Comparison of ENCODE assay signal across 22 mouse cellular contexts in genomic region chr3:117679189-117679588, GRCm38 (mm10).
"Had no signal": no experiment of that assay in that cellular context is flagged by ENCODE, and none has a peak within 500 bp of the region (broad histone marks: within the 10 kb centered on the region; RNA-seq: fewer than 3 reads in every experiment).

No protein-coding gene starts in this region.

- DNase-seq: heart, postnatal 10 days; heart, postnatal 14 days; heart, postnatal 36 days; heart, postnatal 4 days; kidney, adult 11 months; kidney, adult 18-20 months; kidney, adult 2 months; kidney, adult 8-10 months; kidney, adult 9 months; kidney, postnatal 10 days; kidney, postnatal 14 days; kidney, postnatal 25 days; kidney, postnatal 36 days; kidney, postnatal 4 days; layer of hippocampus, adult 9-11 months; layer of hippocampus, postnatal 36 days had no signal

- ATAC-seq: hindbrain, embryonic 16.5 days; hindbrain, postnatal 0 days; inflammation-experienced regulatory T-cells, adult 6 months; intestine, embryonic 15.5 days; intestine, embryonic 16.5 days; intestine, postnatal 0 days had no signal
